9 mouse cellular contexts compared by ENCODE assay signal in the genomic region with DNA sequence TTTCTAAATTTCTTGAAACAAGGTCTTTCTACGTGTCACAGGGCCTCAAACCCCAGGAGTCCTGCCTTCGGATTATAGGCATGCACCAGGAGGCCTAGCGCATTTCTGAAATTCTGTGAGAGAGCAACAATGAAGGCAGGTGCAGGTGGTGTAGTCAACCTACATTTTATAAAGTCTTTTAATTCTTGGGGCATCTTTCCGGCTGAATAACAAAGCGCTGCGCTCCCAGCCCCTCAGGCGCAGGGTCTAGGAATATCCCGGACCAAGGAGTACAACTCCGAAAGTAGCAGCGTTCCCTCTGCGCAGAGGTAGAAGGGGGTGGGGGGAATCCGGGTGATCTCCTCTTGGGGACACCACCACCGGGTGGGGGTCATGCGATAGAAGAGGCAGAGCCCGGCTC. TPM values are rescaled to one million over a fixed set of nuclear protein-coding genes. Genes with fewer than 3 reads are reported as not detected.
DNase-seq lines count a peak whose midpoint lies in the region; ATAC-seq and TF ChIP-seq lines count a peak whose summit lies in the region.
"Had no signal": no experiment of that assay in that cellular context is flagged by ENCODE, and none has a peak within 500 bp of the region (broad histone marks: within the 10 kb centered on the region; RNA-seq: fewer than 3 reads in every experiment).

No protein-coding gene starts in this region.

- no peak overlapping the region for H3K9ac ChIP-seq in forebrain, embryonic 15.5 days (replicated peaks)
- H3K9ac ChIP-seq in limb, embryonic 14.5 days (ENCODE audit: low read depth, low read length, severe bottlenecking) = no peak overlapping the region
- H3K9ac ChIP-seq in stomach, embryonic 15.5 days = no peak overlapping the region

- peaks cover 4% of the 10 kb centered on the region for H3K4me1 ChIP-seq in testis, adult 2 months (ENCODE audit: control insufficient read depth, insufficient read depth, low read length)
- H3K4me1 ChIP-seq in forebrain, embryonic 15.5 days = no peaks in the 10 kb centered on the region
- H3K4me1 ChIP-seq in limb, embryonic 14.5 days (ENCODE audit: control insufficient read depth, insufficient read depth, low read length) = no peaks in the 10 kb centered on the region
- 0 out of 2 replicates have a peak, but pooled peaks cover 2% of the 10 kb centered on the region for H3K4me1 ChIP-seq in stomach, embryonic 15.5 days

- WGBS in forebrain, embryonic 15.5 days = 10% methylated on average over 15 of the region's 15 CpGs
- WGBS in limb, embryonic 14.5 days = 9% methylated on average over 15 of the region's 15 CpGs
- 23% methylated on average over 15 of the region's 15 CpGs for WGBS in stomach, embryonic 15.5 days

- TF ChIP-seq CTCF in testis, adult 2 months (IDR thresholded peaks at IDR 0.05; ENCODE audit: control insufficient read depth, insufficient read depth, insufficient replicate concordance, low read depth, low read length) = no peak

- no peak for ATAC-seq in forebrain, embryonic 15.5 days (replicated peaks)
- ATAC-seq in limb, embryonic 14.5 days (ENCODE audit: low FRiP score, low read depth) = no peak
- ATAC-seq in stomach, embryonic 15.5 days (ENCODE audit: insufficient read depth, low FRiP score, low read depth) = no peak
- ATAC-seq: inflammation-experienced regulatory T-cells, adult 6 months had no signal

- peak overlapping the region; percentile 33 for H3K4me2 ChIP-seq in forebrain, embryonic 15.5 days (replicated peaks)
- H3K4me2 ChIP-seq in limb, embryonic 14.5 days (replicated peaks; ENCODE audit: low read depth, low read length, severe bottlenecking) = peak overlapping the region; percentile 29; the same call in 1 of the 2 replicates
- H3K4me2 ChIP-seq in stomach, embryonic 15.5 days = peak overlapping the region; percentile 52

- no peaks in the 10 kb centered on the region for H3K9me3 ChIP-seq in forebrain, embryonic 15.5 days
- no peaks in the 10 kb centered on the region for H3K9me3 ChIP-seq in limb, embryonic 14.5 days (ENCODE audit: control insufficient read depth, low read length)
- H3K9me3 ChIP-seq in stomach, embryonic 15.5 days = no peaks in the 10 kb centered on the region

- no peak for TF ChIP-seq POLR2A in testis, adult 2 months (IDR thresholded peaks at IDR 0.05; ENCODE audit: control insufficient read depth, low read depth, low read length)
- no peak for TF ChIP-seq POLR2A in limb, embryonic 14.5 days (IDR thresholded peaks at IDR 0.05; ENCODE audit: borderline replicate concordance, extremely low read depth, insufficient read depth, insufficient read length)

- H3K4me3 ChIP-seq in testis, adult 2 months (ENCODE audit: control insufficient read depth, low read depth, low read length) = peak overlapping the region; percentile 50; the same call in 1 of the 2 replicates
- peak overlapping the region; percentile 9; the same call in 1 of the 2 replicates for H3K4me3 ChIP-seq in forebrain, embryonic 15.5 days
- H3K4me3 ChIP-seq in limb, embryonic 14.5 days (replicated peaks; ENCODE audit: low read length) = peak overlapping the region; percentile 7; the same call in 1 of the 2 replicates
- peak overlapping the region; percentile 13 for H3K4me3 ChIP-seq in stomach, embryonic 15.5 days (replicated peaks)

- no peaks in the 10 kb centered on the region for H3K27me3 ChIP-seq in testis, adult 2 months (ENCODE audit: control insufficient read depth, insufficient read depth, low read length)
- peaks cover 21% of the 10 kb centered on the region for H3K27me3 ChIP-seq in forebrain, embryonic 15.5 days
- H3K27me3 ChIP-seq in limb, embryonic 14.5 days (ENCODE audit: control insufficient read depth, insufficient read depth, low read length) = peaks cover 14% of the 10 kb centered on the region
- no peaks in the 10 kb centered on the region for H3K27me3 ChIP-seq in stomach, embryonic 15.5 days (replicated peaks)

- DNase-seq in testis, postnatal 14 days (ENCODE audit: low spot score) = no peak
- DNase-seq in limb, embryonic 14.5 days (ENCODE audit: low spot score) = no peak
- no peak for DNase-seq in layer of hippocampus, postnatal 36 days
- DNase-seq in cerebellum, adult 11-12 months = no peak

- H3K27ac ChIP-seq in testis, adult 2 months (ENCODE audit: control insufficient read depth, insufficient read depth, low read depth, low read length) = no peak overlapping the region
- no peak overlapping the region for H3K27ac ChIP-seq in forebrain, embryonic 15.5 days (replicated peaks)
- no peak overlapping the region for H3K27ac ChIP-seq in limb, embryonic 14.5 days (replicated peaks; ENCODE audit: low read depth, low read length)
- peak overlapping the region; percentile 8; the same call in 1 of the 2 replicates for H3K27ac ChIP-seq in stomach, embryonic 15.5 days

- no peaks in the 10 kb centered on the region for H3K36me3 ChIP-seq in testis, adult 2 months (ENCODE audit: control insufficient read depth, insufficient read depth, low read length)
- H3K36me3 ChIP-seq in forebrain, embryonic 15.5 days = no peaks in the 10 kb centered on the region
- H3K36me3 ChIP-seq in limb, embryonic 14.5 days (ENCODE audit: control insufficient read depth, insufficient read depth, low read length) = no peaks in the 10 kb centered on the region
- no peaks in the 10 kb centered on the region for H3K36me3 ChIP-seq in stomach, embryonic 15.5 days

RNA-seq across cellular contexts. Expression of a gene that starts 14.6 kb away (rescaled TPM):
- 0.14 and 0.26 TPM in 2 replicates for polyA plus RNA-seq in testis, adult 2 months (2012; rRNA removed)
- polyA plus RNA-seq in forebrain, embryonic 15.5 days (2015; fragmentation: Nextera tagmentation; extraction: Ambion mirVana) = not detected in 2 replicates
- 0.09 and 0.38 TPM in 2 replicates for polyA plus RNA-seq in limb, embryonic 14.5 days (2012; rRNA removed)
- 0.25 and 0.50 TPM in 2 replicates for polyA plus RNA-seq in limb, embryonic 14.5 days (2014; fragmentation: Nextera tagmentation; extraction: Ambion mirVana)
- polyA plus RNA-seq in stomach, embryonic 15.5 days (2015; fragmentation: Nextera tagmentation; extraction: Ambion mirVana) = not detected in 2 replicates
- not detected for total RNA-seq in layer of hippocampus, postnatal 36 days (2021)
- polyA plus RNA-seq: cortical plate, adult 2 months; inflammation-experienced regulatory T-cells, adult 6 months had no signal

RNA-seq across cellular contexts. Expression of a gene that starts 26.1 kb away (rescaled TPM):
- polyA plus RNA-seq in testis, adult 2 months (2012; rRNA removed) = 0.54 and 0.99 TPM in 2 replicates
- polyA plus RNA-seq in forebrain, embryonic 15.5 days (2015; fragmentation: Nextera tagmentation; extraction: Ambion mirVana) = 0.46 and 0.60 TPM in 2 replicates
- polyA plus RNA-seq in limb, embryonic 14.5 days (2012; rRNA removed) = 37.7 and 44.1 TPM in 2 replicates
- polyA plus RNA-seq in limb, embryonic 14.5 days (2014; fragmentation: Nextera tagmentation; extraction: Ambion mirVana) = 20.0 and 26.6 TPM in 2 replicates
- polyA plus RNA-seq in stomach, embryonic 15.5 days (2015; fragmentation: Nextera tagmentation; extraction: Ambion mirVana) = 2.5 and 4.1 TPM in 2 replicates
- total RNA-seq in layer of hippocampus, postnatal 36 days (2021) = 1 to 10 TPM; 3.4 to 4.0 TPM
- polyA plus RNA-seq: inflammation-experienced regulatory T-cells, adult 6 months had no signal

RNA-seq across cellular contexts. Expression of a gene that starts 59.2 kb away (rescaled TPM):
- polyA plus RNA-seq in testis, adult 2 months (2012; rRNA removed) = 22.5 and 35.3 TPM in 2 replicates
- polyA plus RNA-seq in forebrain, embryonic 15.5 days (2015; fragmentation: Nextera tagmentation; extraction: Ambion mirVana) = 21.6 and 22.3 TPM in 2 replicates
- 16.5 and 23.5 TPM in 2 replicates for polyA plus RNA-seq in limb, embryonic 14.5 days (2012; rRNA removed)
- 28.4 and 28.8 TPM in 2 replicates for polyA plus RNA-seq in limb, embryonic 14.5 days (2014; fragmentation: Nextera tagmentation; extraction: Ambion mirVana)
- polyA plus RNA-seq in stomach, embryonic 15.5 days (2015; fragmentation: Nextera tagmentation; extraction: Ambion mirVana) = 28.5 and 28.8 TPM in 2 replicates
- 10 to 100 TPM; 54.3 to 54.6 TPM for total RNA-seq in layer of hippocampus, postnatal 36 days (2021)
